Mouse (Mus musculus) embryo, embryonic 11 days (tissue): ENCODE results near the gene Mast4.

Source experiments
- DNase-seq: peaks from one replicate; pipeline ENCODE4 v3.0.0-alpha.2; 2015

The Mast4 gene

DNA sequence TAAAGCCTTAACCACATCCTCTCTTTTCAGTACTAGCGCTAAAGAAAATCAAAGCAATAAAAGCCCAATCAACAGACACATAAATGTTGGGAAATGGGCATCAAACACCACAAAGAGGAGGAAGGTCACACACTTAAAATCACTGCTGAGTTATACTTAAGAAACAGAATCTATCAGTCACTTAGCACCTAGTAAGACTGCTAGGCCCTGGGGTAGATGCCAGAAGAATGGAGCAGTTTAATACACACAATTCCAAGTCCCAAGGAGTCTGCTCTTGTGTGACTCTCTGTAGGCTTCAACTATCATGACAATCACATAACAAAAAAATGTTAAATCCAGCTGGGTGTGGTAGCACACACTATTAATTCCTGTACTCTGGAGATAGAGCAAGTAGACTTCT lies 483.0 kb downstream of the Mast4 start:
- no peak for DNase-seq

GRCm38 (mm10) chr13:102850594-102850993 lies 483.7 kb downstream of the Mast4 start:
- no peak for DNase-seq

- DNase-seq, result no peak
Observed at GRCm38 (mm10) chr13:102849068-102849467, 485.2 kb downstream of the Mast4 start.

DNA sequence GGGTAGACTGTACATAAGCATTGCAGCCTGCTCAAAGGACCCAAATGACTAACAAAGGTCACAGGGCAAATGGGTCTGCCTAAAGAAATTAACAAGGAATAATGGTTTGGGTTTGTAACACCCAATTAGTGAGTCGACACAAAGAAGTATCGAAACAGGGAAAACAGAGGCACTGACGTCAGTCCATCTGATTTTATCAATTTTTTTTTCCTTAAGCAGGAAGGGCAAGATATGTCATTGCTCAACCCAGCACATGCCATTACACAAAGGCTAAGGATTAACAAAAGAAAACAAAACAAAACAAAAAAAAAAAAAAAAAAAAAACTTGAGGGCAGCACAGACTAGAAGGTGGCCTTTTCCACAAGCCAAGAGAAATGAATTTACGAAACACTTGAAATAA lies 487.8 kb downstream of the Mast4 start:
- DNase-seq, result no peak

GRCm38 (mm10) chr13:102842715-102843114 lies 491.6 kb downstream of the Mast4 start:
- DNase-seq, result peak; percentile 30

DNA sequence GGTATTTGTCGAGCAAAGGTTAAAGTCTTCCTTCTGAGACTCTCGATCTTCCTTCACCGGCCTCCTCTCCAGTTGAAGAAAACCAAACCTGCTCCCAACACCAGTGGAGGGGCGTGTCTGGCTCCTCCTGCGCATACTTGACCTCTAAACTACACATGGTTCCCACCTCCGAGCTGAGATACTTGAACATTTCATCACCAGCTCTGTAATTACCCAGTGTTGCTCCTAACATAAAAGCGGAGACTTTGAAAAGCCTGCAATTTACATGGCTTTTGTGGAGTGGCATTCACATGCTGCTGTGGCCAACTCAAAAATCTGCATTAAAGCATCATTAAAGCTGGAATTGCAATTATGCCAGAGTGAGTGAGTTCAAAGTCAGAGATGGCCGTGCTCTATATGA lies 492.1 kb downstream of the Mast4 start:
- DNase-seq, result peak; percentile 12

DNA sequence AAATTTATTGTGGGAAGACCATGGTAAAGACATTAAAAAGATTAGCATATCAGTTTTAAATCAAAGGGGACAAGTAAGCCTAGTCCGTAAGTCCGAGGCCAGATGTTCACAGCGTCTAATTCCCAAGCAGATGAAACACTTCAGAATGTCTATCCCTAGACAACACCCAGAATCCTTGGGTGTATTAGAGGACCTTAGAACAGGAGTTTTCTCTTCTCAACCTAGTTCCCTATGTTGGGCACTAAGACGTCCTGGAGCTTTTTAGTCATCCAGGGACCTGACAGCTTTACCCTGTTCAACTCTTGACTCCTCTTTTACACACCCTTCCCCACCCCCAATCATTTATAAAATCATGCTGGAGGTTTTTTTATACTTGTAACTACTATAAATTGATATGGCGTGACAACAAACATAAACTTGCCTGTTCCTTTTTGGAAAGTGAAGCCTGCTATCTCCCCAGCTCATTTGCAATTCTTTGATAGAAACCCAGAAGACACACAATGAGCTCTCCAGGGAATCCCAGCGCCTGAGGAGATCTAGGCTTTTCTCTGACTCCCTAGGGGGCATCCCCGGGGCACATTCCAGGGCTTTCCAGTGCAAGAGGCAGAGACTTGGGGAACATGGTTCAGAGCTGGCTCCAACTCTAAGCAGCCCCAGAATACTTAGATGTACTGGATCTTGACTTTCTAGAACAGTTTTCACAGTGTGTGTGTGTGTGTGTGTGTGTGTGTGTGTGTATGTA lies 494.4 kb downstream of the Mast4 start:
- no peak for DNase-seq

GRCm38 (mm10) chr13:102837427-102837826 lies 496.9 kb downstream of the Mast4 start:
- DNase-seq, result no peak

GRCm38 (mm10) chr13:102835336-102835735 lies 499.0 kb downstream of the Mast4 start:
- no peak for DNase-seq

DNA sequence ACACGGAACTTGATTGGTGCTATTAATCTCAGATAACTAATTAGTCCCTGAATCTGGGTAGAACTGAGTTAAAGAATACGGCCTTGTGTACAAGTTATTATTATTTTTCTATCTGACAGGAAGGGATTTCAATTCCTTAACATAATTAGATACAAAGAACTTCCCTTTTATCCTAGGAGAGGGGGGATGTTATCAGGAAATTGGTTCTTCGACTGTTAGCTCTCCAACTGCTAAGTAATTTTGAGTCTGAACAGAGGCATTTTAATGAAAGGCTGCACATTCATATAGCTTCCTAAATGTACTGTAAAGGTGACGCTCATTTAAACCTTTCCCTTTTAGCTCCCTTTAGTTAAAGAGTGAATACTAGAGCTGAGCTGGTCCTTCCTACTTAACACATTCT lies 516.0 kb downstream of the Mast4 start:
- DNase-seq, result no peak

- DNase-seq, result no peak
Observed at GRCm38 (mm10) chr13:102816689-102817088, 517.6 kb downstream of the Mast4 start.

GRCm38 (mm10) chr13:102815158-102815557 lies 519.1 kb downstream of the Mast4 start:
- DNase-seq, result no peak

GRCm38 (mm10) chr13:102811129-102811832 lies 523.0 kb downstream of the Mast4 start:
- DNase-seq, result peak; percentile 87

DNA sequence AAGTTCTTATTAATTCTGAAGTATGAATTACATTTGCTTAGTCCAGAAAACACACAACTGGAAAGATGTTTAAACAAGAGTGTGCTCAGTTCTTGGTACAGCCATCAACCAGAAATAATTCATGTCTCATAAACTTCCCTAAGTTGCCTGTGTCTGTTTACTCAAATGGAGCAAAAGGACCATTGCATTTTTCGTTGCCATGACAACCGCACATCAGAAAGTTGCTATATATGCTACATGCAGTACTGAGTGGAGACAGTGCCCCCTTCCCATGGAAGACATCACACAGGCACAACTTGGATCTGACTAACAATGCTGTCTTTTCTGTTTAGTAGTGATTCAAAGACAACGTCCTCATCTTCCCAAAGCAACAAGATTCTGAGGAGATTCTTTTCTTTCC lies 527.6 kb downstream of the Mast4 start:
- DNase-seq, result no peak

DNA sequence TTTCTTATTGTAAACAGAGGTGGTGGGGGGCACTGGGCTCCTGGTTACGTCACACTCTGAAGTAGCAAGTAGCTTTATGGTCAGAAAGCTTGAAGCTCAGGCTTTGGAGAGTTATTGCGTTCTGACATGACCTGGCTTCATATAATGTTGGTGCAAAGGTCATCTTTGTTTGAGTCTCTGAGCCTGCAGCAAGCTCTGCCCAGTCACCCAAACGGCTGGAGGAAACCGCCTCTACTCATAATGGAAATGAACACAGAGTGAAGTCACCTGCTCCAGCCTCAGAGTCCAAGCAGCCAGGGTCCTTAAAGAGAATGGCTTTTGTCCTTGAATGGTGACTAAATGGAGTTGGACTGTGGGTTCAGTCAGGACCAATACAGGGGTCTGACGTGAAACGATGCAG lies 529.1 kb downstream of the Mast4 start:
- no peak for DNase-seq

DNA sequence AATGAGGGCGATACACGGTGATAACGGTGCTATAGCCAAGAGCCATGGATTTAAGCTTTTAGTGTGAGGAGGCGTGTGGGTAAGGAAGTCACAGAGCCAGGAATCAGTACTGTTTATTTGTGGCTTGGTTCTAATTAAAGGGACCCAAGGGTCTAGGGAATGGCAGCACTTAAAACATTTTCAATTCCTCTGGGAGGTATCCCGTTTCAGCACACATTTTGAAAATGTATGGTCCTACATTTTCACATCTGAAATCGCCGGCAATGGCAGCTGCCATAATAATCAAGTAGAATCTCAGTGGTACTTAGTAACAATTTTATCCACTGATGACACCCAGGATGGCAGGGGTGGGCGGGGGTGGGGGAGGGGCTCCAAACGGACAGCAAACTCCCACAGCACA lies 531.1 kb downstream of the Mast4 start:
- no peak for DNase-seq

- no peak for DNase-seq
Observed at GRCm38 (mm10) chr13:102792157-102792556, 542.1 kb downstream of the Mast4 start.

DNA sequence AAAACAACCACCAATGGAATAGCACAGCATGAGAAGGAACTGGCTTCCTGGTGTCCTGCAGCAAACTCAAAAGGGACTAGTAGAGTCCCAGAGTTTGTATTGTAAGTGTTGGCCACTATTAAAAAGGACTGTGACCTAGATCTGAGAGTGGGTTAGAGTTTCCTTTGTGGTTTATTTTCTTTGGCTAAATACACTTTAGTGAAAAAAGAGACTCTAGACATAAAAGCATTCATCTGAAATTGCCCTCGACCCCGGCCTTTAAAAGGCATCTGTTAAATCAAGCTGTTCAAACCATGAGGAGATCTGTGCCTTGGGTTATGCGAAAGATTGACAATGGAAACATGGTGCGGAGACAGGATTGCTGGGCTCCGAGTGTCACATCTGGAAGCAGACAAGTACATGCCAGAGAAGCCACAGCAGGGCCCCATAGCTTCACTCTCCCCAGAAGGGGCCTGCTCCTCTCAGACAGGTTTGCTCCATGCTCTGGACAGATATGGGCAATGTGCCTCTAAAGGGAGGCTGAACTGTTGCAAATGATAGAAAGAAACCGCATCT lies 543.6 kb downstream of the Mast4 start:
- peak; percentile 41 for DNase-seq

DNA sequence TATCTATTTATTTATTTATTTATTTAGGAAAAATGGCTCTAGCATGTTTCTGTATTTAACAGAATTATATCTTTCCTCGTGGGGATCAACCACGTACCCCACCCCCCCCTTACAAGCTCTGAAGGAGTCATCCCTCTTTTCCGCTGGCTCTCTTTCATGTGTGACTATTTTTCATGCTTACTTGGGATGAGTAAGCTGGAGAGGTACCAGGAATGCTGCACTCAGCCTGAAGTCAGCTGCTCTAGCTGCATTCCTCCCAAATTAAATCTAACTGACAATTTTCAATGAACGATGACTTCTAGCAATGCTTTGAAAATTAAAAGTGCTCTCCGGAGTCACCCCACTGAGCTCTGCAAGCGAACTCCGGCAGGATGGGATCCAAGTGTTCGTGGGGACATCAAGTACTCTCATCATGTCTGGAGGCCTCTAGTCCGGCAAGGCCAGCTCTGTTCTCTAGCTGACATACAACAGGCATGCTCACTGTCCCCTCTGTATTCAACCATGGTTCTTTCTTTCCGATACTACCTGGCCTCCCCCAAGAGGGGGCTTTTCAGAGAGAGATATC lies 547.5 kb downstream of the Mast4 start:
- DNase-seq, result no peak

GRCm38 (mm10) chr13:102783531-102784310 lies 550.6 kb downstream of the Mast4 start:
- no peak for DNase-seq

DNA sequence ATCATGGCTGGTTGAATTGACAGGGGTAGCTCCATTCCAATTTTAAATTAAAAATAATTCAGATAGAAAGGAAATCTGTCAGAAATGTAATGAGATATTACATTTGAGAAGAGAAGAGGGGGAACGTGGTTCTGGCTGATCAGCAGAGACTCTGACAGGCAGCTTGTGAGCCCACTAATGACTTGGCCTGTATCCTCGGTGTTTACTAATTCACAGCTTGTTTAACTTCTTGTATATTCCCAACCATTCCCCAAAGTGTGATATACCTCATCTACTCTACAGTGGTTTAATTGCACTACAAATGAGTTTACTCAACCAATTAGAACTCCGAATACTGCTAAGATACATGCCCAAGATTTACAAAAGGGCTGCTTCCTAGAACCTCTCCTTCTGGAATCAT lies 555.0 kb downstream of the Mast4 start:
- DNase-seq, result no peak

- DNase-seq, result no peak
Observed at GRCm38 (mm10) chr13:102778859-102779258, 555.4 kb downstream of the Mast4 start.

GRCm38 (mm10) chr13:102775506-102775905 lies 558.8 kb downstream of the Mast4 start:
- no peak for DNase-seq
